Mouse (Mus musculus): ENCODE measurements around the gene Msi2. TPM values are rescaled to one million over a fixed set of nuclear protein-coding genes. Genes with fewer than 3 reads are reported as not detected.

Msi2 gene
- polyA plus RNA-seq, 1 experiment from 2014 or later = 40.1 TPM

- Histone ChIP-seq H3K36me3 (ENCODE audit: control insufficient read depth, insufficient read depth, low read length) (peaks cover 7% of the 10 kb centered on the region), H3K4me1 (replicated peaks; ENCODE audit: control insufficient read depth, insufficient read depth, low read length) (peaks cover 23% of the 10 kb centered on the region)
- peak; percentile 72 for ATAC-seq (ENCODE audit: low FRiP score)
These were observed 16.2 kb downstream of the Msi2 start for GRCm38 (mm10) chr11:88701976-88702659.

GRCm38 (mm10) chr11:88701020-88701419, 17.3 kb downstream of the Msi2 start:
- no peak for ATAC-seq (ENCODE audit: low FRiP score)
- H3K27ac ChIP-seq (ENCODE audit: low read depth, low read length) = 0 out of 2 replicates have a peak overlapping the region, but pooled peaks have one; percentile 11
- no peak overlapping the region for H3K4me2 ChIP-seq (replicated peaks; ENCODE audit: low read depth, low read length)
- H3K9ac ChIP-seq (ENCODE audit: low read depth, low read length) = no peak overlapping the region
- no peak overlapping the region for H3K4me3 ChIP-seq (ENCODE audit: low read depth, low read length)
- no peaks in the 10 kb centered on the region for H3K9me3 ChIP-seq (ENCODE audit: control insufficient read depth, low read length)
- no peaks in the 10 kb centered on the region for H3K27me3 ChIP-seq (ENCODE audit: control insufficient read depth, insufficient read depth, low read length)
- peaks cover 24% of the 10 kb centered on the region for H3K4me1 ChIP-seq (replicated peaks; ENCODE audit: control insufficient read depth, insufficient read depth, low read length)
- no peak for DNase-seq (ENCODE audit: low spot score)
- 92% methylated on average over 6 of the region's 6 CpGs for WGBS
- H3K36me3 ChIP-seq (ENCODE audit: control insufficient read depth, insufficient read depth, low read length) = peaks cover 7% of the 10 kb centered on the region; the same call in 1 of the 2 replicates

More at GRCm38 (mm10) chr11:88701976-88702659, 16.2 kb downstream of the Msi2 start:
- peak; percentile 61 for DNase-seq (ENCODE audit: low spot score)
- WGBS = 33% methylated on average over 6 of the region's 6 CpGs
- H3K9ac ChIP-seq (ENCODE audit: low read depth, low read length) = no peak overlapping the region
- no peak overlapping the region for H3K4me3 ChIP-seq (ENCODE audit: low read depth, low read length)
- H3K4me2 ChIP-seq (replicated peaks; ENCODE audit: low read depth, low read length) = no peak overlapping the region
- no peaks in the 10 kb centered on the region for H3K27me3 ChIP-seq (ENCODE audit: control insufficient read depth, insufficient read depth, low read length)
- H3K27ac ChIP-seq (ENCODE audit: low read depth, low read length) = peak overlapping the region; percentile 82
- H3K9me3 ChIP-seq (ENCODE audit: control insufficient read depth, low read length) = no peaks in the 10 kb centered on the region

- ATAC-seq (ENCODE audit: low FRiP score) (no peak), DNase-seq (ENCODE audit: low spot score) (no peak)
- Histone ChIP-seq H3K27ac (ENCODE audit: low read depth, low read length) (no peak overlapping the region), H3K27me3 (ENCODE audit: control insufficient read depth, insufficient read depth, low read length) (no peaks in the 10 kb centered on the region), H3K9me3 (ENCODE audit: control insufficient read depth, low read length) (no peaks in the 10 kb centered on the region), H3K4me3 (ENCODE audit: low read depth, low read length) (no peak overlapping the region), H3K4me1 (replicated peaks; ENCODE audit: control insufficient read depth, insufficient read depth, low read length) (peaks cover 25% of the 10 kb centered on the region), H3K9ac (ENCODE audit: low read depth, low read length) (no peak overlapping the region), H3K36me3 (ENCODE audit: control insufficient read depth, insufficient read depth, low read length) (peaks cover 7% of the 10 kb centered on the region; the same call in 1 of the 2 replicates), H3K4me2 (replicated peaks; ENCODE audit: low read depth, low read length) (no peak overlapping the region)
- 91% methylated on average over 15 of the region's 15 CpGs for WGBS
These were observed 18.1 kb downstream of the Msi2 start for GRCm38 (mm10) chr11:88700202-88700711.

- H3K4me1 ChIP-seq (replicated peaks; ENCODE audit: control insufficient read depth, insufficient read depth, low read length) = peaks cover 45% of the 10 kb centered on the region
- DNase-seq (ENCODE audit: low spot score) = no peak
- H3K27me3 ChIP-seq (ENCODE audit: control insufficient read depth, insufficient read depth, low read length) = no peaks in the 10 kb centered on the region
- no peak overlapping the region for H3K4me2 ChIP-seq (replicated peaks; ENCODE audit: low read depth, low read length)
- no peaks in the 10 kb centered on the region for H3K36me3 ChIP-seq (ENCODE audit: control insufficient read depth, insufficient read depth, low read length)
- peak overlapping the region; percentile 61 for H3K27ac ChIP-seq (ENCODE audit: low read depth, low read length)
- ATAC-seq (ENCODE audit: low FRiP score) = no peak
- peak overlapping the region; percentile 11; the same call in 1 of the 2 replicates for H3K9ac ChIP-seq (ENCODE audit: low read depth, low read length)
- WGBS = 23% methylated on average over 20 of the region's 20 CpGs
- no peaks in the 10 kb centered on the region for H3K9me3 ChIP-seq (ENCODE audit: control insufficient read depth, low read length)
- H3K4me3 ChIP-seq (ENCODE audit: low read depth, low read length) = no peak overlapping the region
These were observed 24.1 kb downstream of the Msi2 start for GRCm38 (mm10) chr11:88693905-88694893.

GRCm38 (mm10) chr11:88693002-88693769, 25.1 kb downstream of the Msi2 start:
- Histone ChIP-seq H3K9ac (ENCODE audit: low read depth, low read length) (0 out of 2 replicates have a peak overlapping the region, but pooled peaks have one; percentile 5), H3K4me1 (replicated peaks; ENCODE audit: control insufficient read depth, insufficient read depth, low read length) (peaks cover 45% of the 10 kb centered on the region)
- no peak for ATAC-seq (ENCODE audit: low FRiP score)

GRCm38 (mm10) chr11:88692374-88692773, 25.9 kb downstream of the Msi2 start:
- Histone ChIP-seq H3K27ac (ENCODE audit: low read depth, low read length) (peak overlapping the region; percentile 49; the same call in 1 of the 2 replicates), H3K4me1 (replicated peaks; ENCODE audit: control insufficient read depth, insufficient read depth, low read length) (peaks cover 41% of the 10 kb centered on the region), H3K9me3 (ENCODE audit: control insufficient read depth, low read length) (no peaks in the 10 kb centered on the region), H3K36me3 (ENCODE audit: control insufficient read depth, insufficient read depth, low read length) (no peaks in the 10 kb centered on the region), H3K4me2 (replicated peaks; ENCODE audit: low read depth, low read length) (no peak overlapping the region), H3K9ac (ENCODE audit: low read depth, low read length) (no peak overlapping the region), H3K27me3 (ENCODE audit: control insufficient read depth, insufficient read depth, low read length) (no peaks in the 10 kb centered on the region), H3K4me3 (ENCODE audit: low read depth, low read length) (no peak overlapping the region)
- ATAC-seq (ENCODE audit: low FRiP score) (peak; percentile 50), DNase-seq (ENCODE audit: low spot score) (peak; percentile 61)
- 34% methylated on average over 7 of the region's 10 CpGs for WGBS

More at GRCm38 (mm10) chr11:88693002-88693769, 25.1 kb downstream of the Msi2 start:
- Histone ChIP-seq H3K9me3 (ENCODE audit: control insufficient read depth, low read length) (no peaks in the 10 kb centered on the region), H3K27me3 (ENCODE audit: control insufficient read depth, insufficient read depth, low read length) (no peaks in the 10 kb centered on the region), H3K4me2 (replicated peaks; ENCODE audit: low read depth, low read length) (no peak overlapping the region), H3K27ac (ENCODE audit: low read depth, low read length) (peak overlapping the region; percentile 61), H3K4me3 (ENCODE audit: low read depth, low read length) (no peak overlapping the region), H3K36me3 (ENCODE audit: control insufficient read depth, insufficient read depth, low read length) (no peaks in the 10 kb centered on the region)
- peak; percentile 52 for DNase-seq (ENCODE audit: low spot score)
- 29% methylated on average over 13 of the region's 13 CpGs for WGBS

- Histone ChIP-seq H3K9me3 (ENCODE audit: control insufficient read depth, low read length) (no peaks in the 10 kb centered on the region), H3K9ac (ENCODE audit: low read depth, low read length) (0 out of 2 replicates have a peak overlapping the region, but pooled peaks have one; percentile 8), H3K4me2 (replicated peaks; ENCODE audit: low read depth, low read length) (0 out of 2 replicates have a peak overlapping the region, but pooled peaks have one; percentile 12), H3K4me1 (replicated peaks; ENCODE audit: control insufficient read depth, insufficient read depth, low read length) (peaks cover 35% of the 10 kb centered on the region), H3K4me3 (ENCODE audit: low read depth, low read length) (no peak overlapping the region), H3K27ac (ENCODE audit: low read depth, low read length) (peak overlapping the region; percentile 74), H3K27me3 (ENCODE audit: control insufficient read depth, insufficient read depth, low read length) (no peaks in the 10 kb centered on the region), H3K36me3 (ENCODE audit: control insufficient read depth, insufficient read depth, low read length) (no peaks in the 10 kb centered on the region)
- ATAC-seq (ENCODE audit: low FRiP score) (0 out of 2 replicates have a peak, but pooled peaks have one; percentile 49), DNase-seq (ENCODE audit: low spot score) (peak; percentile 56)
- WGBS = 13% methylated on average over 12 of the region's 12 CpGs
These were observed 27.6 kb downstream of the Msi2 start for GRCm38 (mm10) chr11:88690556-88691287.

Data from hindbrain, embryonic 11.5 days (tissue).